In genomic region chr2:76968919-76969318, GRCm38 (mm10) we compare ENCODE assay signal across 8 mouse cellular contexts. TPM values are rescaled to one million over a fixed set of nuclear protein-coding genes. Genes with fewer than 3 reads are reported as not detected.
DNase-seq lines count a peak whose midpoint lies in the region; ATAC-seq and TF ChIP-seq lines count a peak whose summit lies in the region.

No protein-coding gene starts in this region.

- H3K36me3 ChIP-seq in liver, embryonic 12.5 days, result no peaks in the 10 kb centered on the region
- H3K36me3 ChIP-seq in kidney, postnatal 0 days (ENCODE audit: insufficient read depth, low read length), result no peaks in the 10 kb centered on the region
- no peaks in the 10 kb centered on the region for H3K36me3 ChIP-seq in liver, adult 2 months (ENCODE audit: control insufficient read depth, insufficient read depth, low read length)
- no peaks in the 10 kb centered on the region for H3K36me3 ChIP-seq in neural tube, embryonic 11.5 days (ENCODE audit: control insufficient read depth, insufficient read depth, low read length)
- no peaks in the 10 kb centered on the region for H3K36me3 ChIP-seq in thymus, adult 2 months (ENCODE audit: control insufficient read depth, insufficient read depth, low read length)

- H3K79me2 ChIP-seq in liver, adult 2 months (ENCODE audit: control insufficient read depth, insufficient read depth, low read length), result no peaks in the 10 kb centered on the region

- no peak for TF ChIP-seq POLR2A in liver, adult 2 months (IDR thresholded peaks at IDR 0.05; ENCODE audit: extremely low read depth, insufficient read depth, low read length)
- no peak for TF ChIP-seq POLR2A in thymus, adult 2 months (IDR thresholded peaks at IDR 0.05; ENCODE audit: control insufficient read depth, extremely low read depth, insufficient read depth, low read length, poor library complexity)

- no peaks in the 10 kb centered on the region for H3K9me3 ChIP-seq in liver, embryonic 12.5 days (replicated peaks)
- H3K9me3 ChIP-seq in kidney, postnatal 0 days (replicated peaks; ENCODE audit: low read length), result no peaks in the 10 kb centered on the region
- no peaks in the 10 kb centered on the region for H3K9me3 ChIP-seq in neural tube, embryonic 11.5 days (ENCODE audit: control insufficient read depth, low read length)

- no peaks in the 10 kb centered on the region for H3K27me3 ChIP-seq in liver, embryonic 12.5 days (replicated peaks)
- no peaks in the 10 kb centered on the region for H3K27me3 ChIP-seq in kidney, postnatal 0 days (ENCODE audit: insufficient read depth, low read length)
- no peaks in the 10 kb centered on the region for H3K27me3 ChIP-seq in liver, adult 2 months (ENCODE audit: control insufficient read depth, insufficient read depth, low read length)
- H3K27me3 ChIP-seq in neural tube, embryonic 11.5 days (ENCODE audit: control insufficient read depth, insufficient read depth, low read length), result no peaks in the 10 kb centered on the region
- H3K27me3 ChIP-seq in thymus, adult 2 months (ENCODE audit: control insufficient read depth, insufficient read depth, low read length), result no peaks in the 10 kb centered on the region

- DNase-seq in liver, result peak; percentile 68
- DNase-seq in cerebellum, postnatal 14 days, result peak; percentile 92 to 94
- peak; percentile 62 to 72 for DNase-seq in frontal cortex, postnatal 25 days (ENCODE audit: low spot score in 2 of 2)
- peak; percentile 89 for DNase-seq in kidney, postnatal 0 days (ENCODE audit: low spot score)
- DNase-seq in liver, adult 2 months (ENCODE audit: extremely low read depth, low read depth, low spot score), result peak; percentile 51
- DNase-seq in neural tube, embryonic 11.5 days (ENCODE audit: low spot score), result peak; percentile 78
- DNase-seq in thymus, adult 2 months, result peak; percentile 37

- peak; percentile 90 for TF ChIP-seq CTCF in kidney, postnatal 0 days (IDR thresholded peaks at IDR 0.05; ENCODE audit: low read depth)
- TF ChIP-seq CTCF in liver, adult 2 months (IDR thresholded peaks at IDR 0.05; ENCODE audit: low read depth, low read length), result peak; percentile 77
- TF ChIP-seq CTCF in thymus, adult 2 months (IDR thresholded peaks at IDR 0.05; ENCODE audit: borderline replicate concordance, control insufficient read depth, extremely low read depth, insufficient read depth, low read length, poor library complexity), result peak; percentile 47; the same call in 1 of the 2 replicates

- no peak overlapping the region for H3K27ac ChIP-seq in liver, embryonic 12.5 days
- H3K27ac ChIP-seq in kidney, postnatal 0 days, result no peak overlapping the region
- no peak overlapping the region for H3K27ac ChIP-seq in liver, adult 2 months (replicated peaks; ENCODE audit: insufficient read depth, low read depth, low read length)
- no peak overlapping the region for H3K27ac ChIP-seq in neural tube, embryonic 11.5 days (ENCODE audit: low read depth, low read length)
- no peak overlapping the region for H3K27ac ChIP-seq in thymus, adult 2 months (ENCODE audit: control insufficient read depth, insufficient read depth, low read length)

- no peak overlapping the region for H3K4me2 ChIP-seq in liver, embryonic 12.5 days
- no peak overlapping the region for H3K4me2 ChIP-seq in kidney, postnatal 0 days (ENCODE audit: low read length)
- H3K4me2 ChIP-seq in neural tube, embryonic 11.5 days (ENCODE audit: low read depth), result no peak overlapping the region

- 21% methylated on average over 8 of the region's 8 CpGs for WGBS in liver, embryonic 12.5 days (ENCODE audit: insufficient replicate concordance)
- 21% methylated on average over 8 of the region's 8 CpGs for WGBS in kidney, postnatal 0 days
- WGBS in liver, adult 2 months, result 24% methylated on average over 8 of the region's 8 CpGs
- WGBS in neural tube, embryonic 11.5 days, result 43% methylated on average over 8 of the region's 8 CpGs
- 32% methylated on average over 8 of the region's 8 CpGs for WGBS in thymus, adult 2 months

- ATAC-seq in liver, embryonic 12.5 days, result no peak
- ATAC-seq in kidney, postnatal 0 days (replicated peaks; ENCODE audit: low FRiP score, low read depth), result peak; percentile 81
- peak; percentile 73; the same call in 1 of the 2 replicates for ATAC-seq in neural tube, embryonic 11.5 days (ENCODE audit: insufficient read depth, low FRiP score, low TSS enrichment)

- H3K4me3 ChIP-seq in liver, embryonic 12.5 days, result no peak overlapping the region
- no peak overlapping the region for H3K4me3 ChIP-seq in kidney, postnatal 0 days (replicated peaks; ENCODE audit: low read depth, low read length)
- no peak overlapping the region for H3K4me3 ChIP-seq in liver, adult 2 months (ENCODE audit: insufficient read depth, low read depth, low read length)
- H3K4me3 ChIP-seq in neural tube, embryonic 11.5 days (ENCODE audit: low read depth, low read length), result no peak overlapping the region
- H3K4me3 ChIP-seq in thymus, adult 2 months (ENCODE audit: control insufficient read depth, insufficient read depth, low read length), result no peak overlapping the region

- no peak overlapping the region for H3K9ac ChIP-seq in liver, embryonic 12.5 days
- no peak overlapping the region for H3K9ac ChIP-seq in kidney, postnatal 0 days (ENCODE audit: low read depth, low read length)
- no peak overlapping the region for H3K9ac ChIP-seq in liver, adult 2 months (ENCODE audit: low read depth, low read length)
- no peak overlapping the region for H3K9ac ChIP-seq in neural tube, embryonic 11.5 days (ENCODE audit: low read length)

- H3K4me1 ChIP-seq in liver, embryonic 12.5 days, result no peaks in the 10 kb centered on the region
- no peaks in the 10 kb centered on the region for H3K4me1 ChIP-seq in kidney, postnatal 0 days (replicated peaks; ENCODE audit: insufficient read depth, low read length)
- no peaks in the 10 kb centered on the region for H3K4me1 ChIP-seq in liver, adult 2 months (ENCODE audit: control insufficient read depth, insufficient read depth, low read length)
- H3K4me1 ChIP-seq in neural tube, embryonic 11.5 days (ENCODE audit: control insufficient read depth, insufficient read depth, low read length), result no peaks in the 10 kb centered on the region
- H3K4me1 ChIP-seq in thymus, adult 2 months (replicated peaks; ENCODE audit: control insufficient read depth, insufficient read depth, low read length), result no peaks in the 10 kb centered on the region

RNA-seq across cellular contexts. Expression of gene Ttn, which starts 13.4 kb away (rescaled TPM):
- 0.52 and 1.5 TPM in 2 replicates for polyA plus RNA-seq in liver, embryonic 12.5 days (2016; fragmentation: Nextera tagmentation; extraction: Ambion mirVana)
- polyA plus RNA-seq in kidney, postnatal 0 days (2015; fragmentation: Nextera tagmentation; extraction: Ambion mirVana), result 0.05 and 0.14 TPM in 2 replicates
- total RNA-seq in liver, adult 2 months (2014; rRNA removed), result 0.20 and 4.9 TPM in 2 replicates
- polyA plus RNA-seq in liver, adult 2 months (2012; rRNA removed), result 0.01 TPM in 1 of 2 replicates, not detected in the other
- 14.6 and 19.7 TPM in 2 replicates for polyA plus RNA-seq in neural tube, embryonic 11.5 days (2014; fragmentation: Nextera tagmentation; extraction: Ambion mirVana)
- polyA plus RNA-seq in thymus, adult 2 months (2012; rRNA removed), result 0.32 and 2.9 TPM in 2 replicates

Comparison
In these comparisons a context has a peak if more than half of its experiments do, and no peak if none do; other contexts are left out.
1. DNase-seq: peak in every context shown above with its lines; median percentile 93 in cerebellum, postnatal 14 days; 89 in kidney, postnatal 0 days; 78 in neural tube, embryonic 11.5 days; 68 in liver; 67 in frontal cortex, postnatal 25 days; 51 in liver, adult 2 months; 37 in thymus, adult 2 months.